Mouse (Mus musculus): ENCODE measurements around the gene Ahrr. TPM values are rescaled to one million over a fixed set of nuclear protein-coding genes. Genes with fewer than 3 reads are reported as not detected.

Gene Ahrr
- polyA plus RNA-seq, 1 experiment from 2014 or later, result 1.5 TPM

DNA sequence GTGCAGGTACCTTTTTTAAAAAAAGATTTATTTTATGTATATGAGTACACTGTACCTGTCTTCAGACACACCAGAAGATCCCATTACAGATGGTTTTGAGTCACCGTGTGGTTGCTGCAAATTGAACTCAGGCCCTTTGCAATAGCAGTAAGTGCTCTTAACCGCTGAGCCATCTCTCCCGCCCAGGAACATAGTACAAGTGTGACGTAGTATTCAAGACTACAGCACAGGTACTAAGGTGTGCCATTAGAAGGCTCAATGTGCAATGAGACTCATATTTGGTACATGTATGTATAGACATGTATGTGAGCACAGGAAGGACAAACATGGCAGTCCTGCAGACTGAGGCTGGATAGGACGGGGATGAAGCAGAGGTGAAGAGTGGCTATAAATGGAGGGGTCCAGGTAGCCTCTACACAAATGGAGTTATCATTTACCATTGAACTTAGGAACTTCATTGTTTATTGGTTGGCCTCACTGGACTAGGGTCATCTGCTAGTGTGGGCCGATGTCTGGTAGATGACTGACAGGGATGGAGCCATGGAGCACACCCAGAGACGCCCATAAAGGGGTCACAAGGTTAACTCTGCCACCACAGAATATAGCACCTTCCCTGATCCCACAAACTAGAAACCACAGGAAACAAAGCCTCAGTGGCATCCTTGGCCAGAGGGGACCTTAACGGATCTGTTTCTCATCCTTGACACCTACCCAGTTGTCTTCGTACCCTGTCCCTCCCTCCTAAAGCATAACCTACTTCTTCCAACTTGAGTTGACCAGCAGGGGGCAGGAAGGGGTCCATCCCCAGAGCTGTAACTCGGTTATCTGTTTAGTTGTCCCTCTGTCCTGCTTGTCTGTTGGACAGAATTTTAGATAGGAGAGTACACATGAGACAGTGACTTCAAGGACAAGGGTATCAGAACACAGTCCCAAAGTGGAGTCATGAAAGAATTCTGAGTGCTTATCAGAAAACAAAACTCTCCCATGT, 10.2 kb upstream of the Ahrr start:
- H3K36me3 ChIP-seq (ENCODE audit: control insufficient read depth, insufficient read depth, low read length), result peaks cover 7% of the 10 kb centered on the region; the same call in 1 of the 2 replicates
- ATAC-seq (ENCODE audit: low FRiP score) (no peak; the same call in 1 of the 2 replicates), DNase-seq (ENCODE audit: low spot score, missing footprints) (no peak)
- H3K4me3 ChIP-seq (ENCODE audit: low read depth, low read length), result no peak overlapping the region
- no peak overlapping the region for H3K9ac ChIP-seq (ENCODE audit: low read length)
- H3K27me3 ChIP-seq (ENCODE audit: control insufficient read depth, insufficient read depth, low read length), result no peaks in the 10 kb centered on the region
- no peaks in the 10 kb centered on the region for H3K4me1 ChIP-seq (ENCODE audit: control insufficient read depth, insufficient read depth, low read length)
- no peak overlapping the region for H3K4me2 ChIP-seq
- 87% methylated on average over 10 of the region's 10 CpGs for WGBS
- no peaks in the 10 kb centered on the region for H3K9me3 ChIP-seq (ENCODE audit: control insufficient read depth, low read length)
- H3K27ac ChIP-seq (ENCODE audit: low read depth, low read length), result no peak overlapping the region

DNA sequence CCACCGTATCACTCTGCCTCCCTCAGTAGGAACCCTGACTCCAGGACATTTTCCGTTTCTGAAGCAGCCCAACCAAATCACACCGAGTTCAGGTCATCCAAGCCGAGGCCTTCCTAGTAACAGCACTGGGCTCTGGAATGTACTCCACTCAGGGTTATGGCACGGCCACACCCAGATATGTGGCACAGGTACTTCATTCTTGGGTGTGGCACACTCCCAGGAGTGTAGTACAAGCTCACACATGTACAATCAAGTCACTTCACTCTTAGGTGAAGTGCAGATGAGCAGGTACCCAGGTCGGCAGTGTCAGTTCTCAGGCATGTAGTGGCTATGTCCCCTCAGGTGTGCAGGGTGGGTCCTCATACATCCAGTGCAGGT, 9.5 kb upstream of the Ahrr start:
- no peaks in the 10 kb centered on the region for H3K9me3 ChIP-seq (ENCODE audit: control insufficient read depth, low read length)
- H3K27me3 ChIP-seq (ENCODE audit: control insufficient read depth, insufficient read depth, low read length), result no peaks in the 10 kb centered on the region
- no peak overlapping the region for H3K4me3 ChIP-seq (ENCODE audit: low read depth, low read length)
- no peak overlapping the region for H3K9ac ChIP-seq (ENCODE audit: low read length)
- WGBS, result 80% methylated on average over 6 of the region's 6 CpGs
- H3K36me3 ChIP-seq (ENCODE audit: control insufficient read depth, insufficient read depth, low read length), result peaks cover 7% of the 10 kb centered on the region; the same call in 1 of the 2 replicates
- no peaks in the 10 kb centered on the region for H3K4me1 ChIP-seq (ENCODE audit: control insufficient read depth, insufficient read depth, low read length)
- no peak overlapping the region for H3K4me2 ChIP-seq
- no peak for DNase-seq (ENCODE audit: low spot score, missing footprints)
- peak; percentile 29 for ATAC-seq (ENCODE audit: low FRiP score)
- no peak overlapping the region for H3K27ac ChIP-seq (ENCODE audit: low read depth, low read length)

DNA sequence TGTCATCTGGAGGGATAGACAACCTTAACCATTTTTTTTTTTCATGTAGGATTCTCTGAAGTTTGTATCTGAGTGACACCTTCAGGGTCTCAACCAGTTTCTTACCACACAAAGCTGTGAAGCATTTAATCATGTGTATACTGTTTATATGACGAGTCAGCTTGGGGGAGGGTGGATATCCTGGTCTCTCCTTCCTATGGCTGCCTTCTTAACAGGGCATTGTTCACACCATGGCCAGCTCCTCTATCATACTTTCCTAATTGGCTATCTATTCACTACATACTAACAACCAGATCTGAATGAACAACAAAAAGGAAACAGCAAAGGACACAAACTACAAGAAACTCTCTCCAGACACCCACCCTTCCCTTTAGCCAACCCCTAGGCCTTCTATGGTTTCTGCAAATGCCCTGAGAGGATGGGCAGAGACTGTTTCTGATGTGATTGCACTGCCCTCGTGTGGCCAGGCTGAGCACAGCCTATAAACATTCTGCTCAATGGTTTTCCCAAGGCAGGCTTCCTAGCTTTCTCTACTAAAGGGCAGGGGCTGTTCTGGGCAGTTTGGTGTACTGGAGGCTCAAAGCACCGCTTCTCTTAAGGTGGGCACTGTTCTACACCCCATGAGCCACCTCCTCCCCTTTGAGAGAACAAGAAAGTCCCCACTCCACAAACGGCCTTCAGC, 8.9 kb upstream of the Ahrr start:
- WGBS, result 44% methylated on average over 4 of the region's 4 CpGs
- Histone ChIP-seq H3K9ac (ENCODE audit: low read length) (no peak overlapping the region), H3K27ac (ENCODE audit: low read depth, low read length) (no peak overlapping the region), H3K9me3 (ENCODE audit: control insufficient read depth, low read length) (no peaks in the 10 kb centered on the region), H3K4me1 (ENCODE audit: control insufficient read depth, insufficient read depth, low read length) (no peaks in the 10 kb centered on the region), H3K27me3 (ENCODE audit: control insufficient read depth, insufficient read depth, low read length) (no peaks in the 10 kb centered on the region), H3K36me3 (ENCODE audit: control insufficient read depth, insufficient read depth, low read length) (peaks cover 7% of the 10 kb centered on the region; the same call in 1 of the 2 replicates), H3K4me2 (no peak overlapping the region), H3K4me3 (ENCODE audit: low read depth, low read length) (no peak overlapping the region)
- peak; percentile 96 for DNase-seq (ENCODE audit: low spot score, missing footprints)
- peak; percentile 88 for ATAC-seq (ENCODE audit: low FRiP score)

DNA sequence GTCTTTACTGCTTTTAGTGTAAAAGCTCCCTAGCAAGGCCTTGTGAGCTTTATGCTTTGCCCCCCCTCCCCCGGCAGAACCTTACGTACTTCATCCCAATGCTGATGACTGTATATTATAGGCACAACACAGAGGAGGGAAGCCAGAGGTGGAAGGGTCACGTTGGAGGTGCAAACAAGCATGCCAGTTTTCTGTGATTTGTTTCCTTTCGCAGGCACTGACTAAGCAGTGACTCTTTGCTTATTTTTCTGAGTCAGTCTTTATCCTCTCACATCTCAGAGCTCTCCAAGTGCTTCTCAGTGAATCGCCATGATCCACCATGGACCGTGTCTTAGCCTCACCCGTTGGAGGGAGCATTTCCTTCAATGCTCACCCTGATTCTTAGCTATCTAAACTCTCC, 4.2 kb upstream of the Ahrr start:
- no peak for DNase-seq (ENCODE audit: low spot score, missing footprints)
- 85% methylated on average over 7 of the region's 7 CpGs for WGBS

DNA sequence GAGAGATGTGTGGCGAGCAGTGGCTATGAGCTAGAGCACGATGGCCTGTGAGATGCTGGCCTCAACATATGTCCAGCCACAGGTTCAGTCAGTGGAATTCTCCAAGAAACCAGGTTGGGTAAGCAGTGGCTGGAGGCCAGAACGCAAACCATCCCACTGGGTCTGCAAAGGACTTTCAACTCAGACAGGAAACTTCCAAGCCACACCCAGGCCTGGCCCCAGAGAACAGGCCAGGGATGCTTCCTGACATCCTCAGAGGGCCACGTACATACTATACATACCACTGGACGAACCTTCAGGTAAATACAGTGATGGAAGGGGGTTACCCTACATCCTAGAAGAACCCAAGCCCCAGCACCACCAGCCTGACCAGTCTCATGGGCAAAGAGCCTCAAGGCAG, 2.5 kb downstream of the Ahrr start:
- WGBS, result 88% methylated on average over 5 of the region's 5 CpGs
- DNase-seq (ENCODE audit: low spot score, missing footprints) (no peak), ATAC-seq (ENCODE audit: low FRiP score) (no peak)
- Histone ChIP-seq H3K4me3 (ENCODE audit: low read depth, low read length) (no peak overlapping the region), H3K36me3 (ENCODE audit: control insufficient read depth, insufficient read depth, low read length) (no peaks in the 10 kb centered on the region), H3K27ac (ENCODE audit: low read depth, low read length) (no peak overlapping the region), H3K9ac (ENCODE audit: low read length) (no peak overlapping the region), H3K4me1 (ENCODE audit: control insufficient read depth, insufficient read depth, low read length) (no peaks in the 10 kb centered on the region), H3K27me3 (ENCODE audit: control insufficient read depth, insufficient read depth, low read length) (peaks cover 8% of the 10 kb centered on the region), H3K4me2 (no peak overlapping the region), H3K9me3 (ENCODE audit: control insufficient read depth, low read length) (no peaks in the 10 kb centered on the region)

More for the DNA sequence above, 4.2 kb upstream of the Ahrr start:
- ATAC-seq (ENCODE audit: low FRiP score), result no peak
- no peak overlapping the region for H3K27ac ChIP-seq (ENCODE audit: low read depth, low read length)
- no peaks in the 10 kb centered on the region for H3K4me1 ChIP-seq (ENCODE audit: control insufficient read depth, insufficient read depth, low read length)
- H3K4me3 ChIP-seq (ENCODE audit: low read depth, low read length), result no peak overlapping the region
- no peak overlapping the region for H3K4me2 ChIP-seq
- H3K27me3 ChIP-seq (ENCODE audit: control insufficient read depth, insufficient read depth, low read length), result peaks cover 6% of the 10 kb centered on the region; the same call in 1 of the 2 replicates
- H3K9ac ChIP-seq (ENCODE audit: low read length), result no peak overlapping the region
- H3K36me3 ChIP-seq (ENCODE audit: control insufficient read depth, insufficient read depth, low read length), result no peaks in the 10 kb centered on the region
- no peaks in the 10 kb centered on the region for H3K9me3 ChIP-seq (ENCODE audit: control insufficient read depth, low read length)

DNA sequence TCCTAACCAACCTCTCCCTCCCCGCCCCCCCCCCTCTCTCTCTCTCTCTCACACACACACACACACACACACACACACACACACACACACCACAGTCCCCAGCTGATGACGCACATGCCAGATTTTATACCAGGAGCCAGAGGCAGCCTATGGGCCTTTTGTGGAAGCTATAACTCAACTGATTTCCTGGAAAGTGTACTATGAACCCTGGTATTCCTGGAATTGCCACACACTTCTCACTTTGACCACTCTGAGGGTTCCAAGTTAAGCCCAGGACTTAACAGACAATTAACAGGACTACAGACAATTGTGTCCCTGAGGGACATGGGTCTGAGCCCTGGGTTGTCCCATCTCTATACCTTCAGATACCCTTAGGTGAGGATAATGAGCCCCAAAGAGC, 9.8 kb downstream of the Ahrr start:
- 95% methylated on average over 1 of the region's 2 CpGs for WGBS
- Histone ChIP-seq H3K4me2 (no peak overlapping the region), H3K27ac (ENCODE audit: low read depth, low read length) (no peak overlapping the region), H3K4me1 (ENCODE audit: control insufficient read depth, insufficient read depth, low read length) (no peaks in the 10 kb centered on the region), H3K27me3 (ENCODE audit: control insufficient read depth, insufficient read depth, low read length) (no peaks in the 10 kb centered on the region), H3K36me3 (ENCODE audit: control insufficient read depth, insufficient read depth, low read length) (no peaks in the 10 kb centered on the region), H3K4me3 (ENCODE audit: low read depth, low read length) (no peak overlapping the region), H3K9me3 (ENCODE audit: control insufficient read depth, low read length) (no peaks in the 10 kb centered on the region), H3K9ac (ENCODE audit: low read length) (no peak overlapping the region)
- no peak for DNase-seq (ENCODE audit: low spot score, missing footprints)
- ATAC-seq (ENCODE audit: low FRiP score), result no peak

DNA sequence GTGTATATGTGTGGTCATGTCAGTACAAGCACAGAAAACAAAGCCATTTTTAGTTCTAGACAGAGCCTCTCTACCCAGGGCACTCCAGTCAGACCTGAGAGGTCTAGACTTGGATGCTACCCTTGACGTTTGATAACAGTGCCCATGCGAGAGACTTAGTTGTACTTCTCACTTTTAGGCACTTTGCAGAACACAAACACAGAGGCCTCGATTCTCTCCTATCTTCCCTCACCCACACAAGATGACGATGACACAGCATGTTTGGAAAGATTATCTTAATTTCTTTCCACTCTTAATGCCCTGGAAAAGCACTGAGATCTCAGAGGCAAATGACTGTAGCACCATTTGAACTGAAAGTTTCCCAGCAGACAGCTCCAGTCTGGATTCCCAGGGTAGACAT, 16.4 kb downstream of the Ahrr start:
- Histone ChIP-seq H3K4me3 (ENCODE audit: low read depth, low read length) (no peak overlapping the region), H3K9me3 (ENCODE audit: control insufficient read depth, low read length) (no peaks in the 10 kb centered on the region), H3K36me3 (ENCODE audit: control insufficient read depth, insufficient read depth, low read length) (no peaks in the 10 kb centered on the region), H3K9ac (ENCODE audit: low read length) (no peak overlapping the region), H3K27me3 (ENCODE audit: control insufficient read depth, insufficient read depth, low read length) (no peaks in the 10 kb centered on the region), H3K4me1 (ENCODE audit: control insufficient read depth, insufficient read depth, low read length) (no peaks in the 10 kb centered on the region), H3K4me2 (no peak overlapping the region), H3K27ac (ENCODE audit: low read depth, low read length) (no peak overlapping the region)
- DNase-seq (ENCODE audit: low spot score, missing footprints), result no peak
- 87% methylated on average over 4 of the region's 4 CpGs for WGBS
- no peak for ATAC-seq (ENCODE audit: low FRiP score)

DNA sequence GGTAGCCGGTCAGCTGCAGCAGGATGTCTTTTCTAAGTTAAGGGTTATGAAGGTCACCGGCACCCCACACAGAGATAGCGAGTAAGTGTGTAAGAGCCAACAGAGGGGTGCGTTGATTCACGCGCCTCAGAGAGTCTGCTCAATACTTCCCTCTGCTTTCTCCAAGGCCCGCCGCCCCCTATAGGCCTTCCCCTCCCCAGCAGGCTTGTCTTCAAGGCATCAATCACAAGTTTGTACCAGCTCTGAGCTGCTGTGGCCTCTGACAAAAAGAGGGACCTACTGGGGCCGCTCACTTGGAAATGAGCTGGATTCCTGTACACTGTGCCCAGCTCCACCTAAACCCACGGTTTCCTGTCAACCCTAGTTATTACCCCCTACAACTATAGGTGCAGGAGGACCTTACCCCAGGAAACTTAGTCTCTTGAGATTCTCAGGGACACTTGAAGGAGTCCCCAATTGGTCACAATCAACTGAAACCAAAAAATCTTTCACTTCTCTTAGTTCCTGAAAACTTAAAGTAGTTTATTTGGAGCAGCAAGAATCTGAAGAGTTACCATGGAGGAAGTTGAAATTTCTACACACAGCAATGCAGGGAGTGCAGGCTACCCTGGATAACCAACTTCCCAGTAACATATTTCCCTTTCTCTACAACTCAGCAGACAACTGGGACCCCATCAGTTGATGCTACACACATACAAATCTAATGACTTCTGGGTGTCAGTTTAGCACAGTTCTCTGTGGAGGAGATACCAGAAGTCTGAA, 31.7 kb downstream of the Ahrr start:
- WGBS, result 6% methylated on average over 10 of the region's 10 CpGs
- ATAC-seq (ENCODE audit: low FRiP score), result peak; percentile 90
- no peak for DNase-seq (ENCODE audit: low spot score, missing footprints)
- Histone ChIP-seq H3K9me3 (ENCODE audit: control insufficient read depth, low read length) (no peaks in the 10 kb centered on the region), H3K4me1 (ENCODE audit: control insufficient read depth, insufficient read depth, low read length) (no peaks in the 10 kb centered on the region), H3K27me3 (ENCODE audit: control insufficient read depth, insufficient read depth, low read length) (no peaks in the 10 kb centered on the region), H3K27ac (ENCODE audit: low read depth, low read length) (no peak overlapping the region), H3K4me2 (peak overlapping the region; percentile 86), H3K9ac (ENCODE audit: low read length) (peak overlapping the region; percentile 83), H3K4me3 (ENCODE audit: low read depth, low read length) (peak overlapping the region; percentile 54), H3K36me3 (ENCODE audit: control insufficient read depth, insufficient read depth, low read length) (no peaks in the 10 kb centered on the region)

All from midbrain, embryonic 11.5 days (tissue).